Mouse (Mus musculus) cerebellum, adult 2 months (tissue): ENCODE measurements at regions not wholly inside any gene's neighbourhood (a gene's known extent, or its start where the extent isn't known, plus 50 kb on each side); places are given as distances from the start of the nearest gene placed in this dataset.

Source experiments
- CTCF ChIP-seq: fragments of 200-500 bp; IDR thresholded peaks from 2 replicates; pipeline ENCODE4 v1.5.1; 2011; ENCODE audit warnings: low read depth, mild to moderate bottlenecking, control low read depth, low read length, moderate library complexity, borderline replicate concordance; ENCODE audit not compliant: insufficient read depth
- POLR2A ChIP-seq: fragments of 200-500 bp; IDR thresholded peaks from 2 replicates; pipeline ENCODE4 v1.6.1; 2011; ENCODE audit warnings: low read length, control low read depth, borderline replicate concordance; ENCODE audit not compliant: insufficient read depth

DNA sequence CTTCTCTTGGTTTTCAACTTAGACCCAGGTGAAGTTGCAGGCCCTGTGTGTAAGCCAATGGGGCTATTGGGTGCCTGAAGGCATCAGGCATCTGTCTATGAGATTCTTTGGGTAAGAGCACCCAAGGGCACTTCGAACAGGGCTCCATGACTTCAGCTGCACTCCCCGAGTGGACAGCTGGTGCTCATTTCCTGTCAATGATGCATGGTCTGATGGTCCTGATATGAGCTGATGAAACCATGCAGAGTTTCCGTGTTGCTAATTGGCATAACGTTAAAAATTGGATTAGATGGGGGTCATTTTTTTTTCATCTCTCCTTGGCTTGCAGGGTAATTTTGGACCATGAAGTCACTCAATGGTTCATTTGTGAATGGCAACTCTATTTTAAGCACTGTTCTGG, 120.0 kb downstream of the Dusp6 start:
- TF ChIP-seq CTCF (no peak), POLR2A (no peak)
